Mouse (Mus musculus) liver, adult 2 months (tissue): ENCODE results near the gene Wrap53. TPM values are rescaled to one million over a fixed set of nuclear protein-coding genes. Genes with fewer than 3 reads are reported as not detected.
"Not testable (repeated sequence)": the region's sequence is repeated elsewhere in the genome, so short reads cannot be mapped to it uniquely, and the experiment has no call there.

Experiments used
- DNase-seq: peaks from one replicate; pipeline ENCODE4 v3.0.0-alpha.2; 2011; ENCODE audit warnings: low read depth, low spot score; ENCODE audit errors: extremely low read depth
- H3K27ac ChIP-seq: fragments of 200-500 bp; replicated peaks from 2 replicates; pipeline ENCODE4 v1.5.1; 2012; ENCODE audit warnings: low read depth, mild to moderate bottlenecking, control low read depth, inconsistent platforms, low read length; ENCODE audit not compliant: insufficient read depth
- H3K27me3 ChIP-seq: fragments of 200-500 bp; 2 replicates; pipeline ENCODE4 v1.6.1; 2012; ENCODE audit warnings: mild to moderate bottlenecking, moderate library complexity, low read length, inconsistent platforms; ENCODE audit not compliant: control insufficient read depth, insufficient read depth
- H3K36me3 ChIP-seq: fragments of 200-500 bp; 2 replicates; pipeline ENCODE4 v1.6.1; 2012; ENCODE audit warnings: low read length, inconsistent platforms; ENCODE audit not compliant: control insufficient read depth, insufficient read depth
- H3K4me1 ChIP-seq: fragments of 200-500 bp; 2 replicates; pipeline ENCODE4 v1.6.1; 2011; ENCODE audit warnings: low read length; ENCODE audit not compliant: control insufficient read depth, insufficient read depth
- H3K4me3 ChIP-seq: fragments of 200-500 bp; 2 replicates; pipeline ENCODE4 v1.5.1; 2011; ENCODE audit warnings: low read depth, mild to moderate bottlenecking, control low read depth, low read length, moderate library complexity; ENCODE audit not compliant: insufficient read depth
- H3K79me2 ChIP-seq: fragments of 200-500 bp; 2 replicates; pipeline ENCODE4 v1.6.1; 2012; ENCODE audit warnings: inconsistent platforms, mild to moderate bottlenecking, low read length, moderate library complexity; ENCODE audit not compliant: control insufficient read depth, insufficient read depth
- H3K9ac ChIP-seq: fragments of 200-500 bp; 2 replicates; pipeline ENCODE4 v1.6.1; 2012; ENCODE audit warnings: low read depth, mild to moderate bottlenecking, control low read depth, inconsistent platforms, low read length
- CTCF ChIP-seq: fragments of 200-500 bp; IDR thresholded peaks from 2 replicates; pipeline ENCODE4 v1.5.1; 2011; ENCODE audit warnings: low read depth, low read length, control low read depth
- POLR2A ChIP-seq: fragments of 200-500 bp; IDR thresholded peaks from 2 replicates; pipeline ENCODE4 v1.6.1; 2011; ENCODE audit warnings: low read length, control low read depth; ENCODE audit not compliant: insufficient read depth; ENCODE audit errors: extremely low read depth
- WGBS: fragments of 180-500 bp; shearing (Covaris S2); methylation state at CpG from one replicate; pipeline ENCODE4 v1.1.7; 2018; 5-methylcytosine and 5-hydroxymethylcytosine counted together
- polyA plus RNA-seq: library from polyadenylated mRNA; depleted of rRNA; stranded (reverse); fragments of >200 nt; gene quantifications from 2 replicates; pipeline ENCODE4 v1.2.3, GENCODE M21; 2012; rRNA removed
- total RNA-seq: library from RNA; depleted of rRNA; stranded (reverse); fragments of >200 nt; gene quantifications from 2 replicates; pipeline ENCODE4 v1.2.3, GENCODE M21; 2014; rRNA removed

The Wrap53 gene
- total RNA-seq (5.6 and 6.4 TPM in 2 replicates), polyA plus RNA-seq (10.7 and 11.2 TPM in 2 replicates)

GRCm38 (mm10) chr11:69580091-69580514, at the start of gene Wrap53, which contains the start of gene Trp53:
TSS of gene Wrap53 (minus strand) at chr11:69580255.
TSS of gene Trp53 (plus strand) at chr11:69580359.
- Histone ChIP-seq H3K4me1 (peaks cover 6% of the 10 kb centered on the region), H3K4me3 (peak within 1 kb of the TSS; percentile 84), H3K79me2 (peaks cover 18% of the 10 kb centered on the region), H3K9ac (peak within 1 kb of the TSS; percentile 77), H3K27ac (peak within 1 kb of the TSS; percentile 85), H3K27me3 (no peaks in the 10 kb centered on the region), H3K36me3 (no peaks in the 10 kb centered on the region)
- peak; percentile 92 for DNase-seq
- TF ChIP-seq CTCF (0 out of 2 replicates have a peak, but pooled peaks have one; percentile 1), POLR2A (0 out of 2 replicates have a peak, but pooled peaks have one; percentile 22)
- under 1% methylated on average over 13 of the region's 13 CpGs for WGBS

GRCm38 (mm10) chr11:69629802-69630201, 49.7 kb upstream of the Wrap53 start:
- Histone ChIP-seq H3K36me3 (no peaks in the 10 kb centered on the region), H3K27me3 (no peaks in the 10 kb centered on the region), H3K79me2 (peaks cover 9% of the 10 kb centered on the region; the same call in 1 of the 2 replicates), H3K27ac (no peak overlapping the region), H3K4me3 (no peak overlapping the region), H3K9ac (no peak overlapping the region), H3K4me1 (peaks cover 6% of the 10 kb centered on the region)
- 40% methylated on average over 1 of the region's 1 CpGs for WGBS
- TF ChIP-seq POLR2A (no peak), CTCF (peak; percentile 39)
- peak; percentile 48 for DNase-seq

- DNase-seq, result peak; percentile 69
- no peak overlapping the region; the same call in 1 of the 2 replicates for H3K4me3 ChIP-seq
- TF ChIP-seq CTCF, result peak; percentile 89
- no peak for TF ChIP-seq POLR2A
- H3K27ac ChIP-seq, result no peak overlapping the region
- H3K9ac ChIP-seq, result no peak overlapping the region
- 34% methylated on average over 6 of the region's 6 CpGs for WGBS
- H3K27me3 ChIP-seq, result no peaks in the 10 kb centered on the region
- no peaks in the 10 kb centered on the region for H3K36me3 ChIP-seq
- peaks cover 3% of the 10 kb centered on the region; the same call in 1 of the 2 replicates for H3K79me2 ChIP-seq
- H3K4me1 ChIP-seq, result no peaks in the 10 kb centered on the region
Observed at GRCm38 (mm10) chr11:69628286-69628685, 48.2 kb upstream of the Wrap53 start.

- not testable (repeated sequence) for H3K4me3 ChIP-seq, H3K36me3 ChIP-seq, H3K79me2 ChIP-seq, H3K4me1 ChIP-seq, H3K27ac ChIP-seq, DNase-seq, H3K27me3 ChIP-seq, H3K9ac ChIP-seq
- whole genome bisulfite sequencing, result 72% methylated on average over 2 of the region's 2 CpGs
Observed at GRCm38 (mm10) chr11:69624339-69624738, 44.3 kb upstream of the Wrap53 start.

GRCm38 (mm10) chr11:69623006-69623405, 43.0 kb upstream of the Wrap53 start:
- TF ChIP-seq CTCF (no peak), POLR2A (no peak)

GRCm38 (mm10) chr11:69622406-69622805, 42.4 kb upstream of the Wrap53 start:
- Histone ChIP-seq H3K4me1 (peaks cover 2% of the 10 kb centered on the region; the same call in 1 of the 2 replicates), H3K4me3 (peak overlapping the region; percentile 58), H3K27me3 (no peaks in the 10 kb centered on the region), H3K79me2 (no peaks in the 10 kb centered on the region), H3K9ac (peak overlapping the region; percentile 73), H3K27ac (peak overlapping the region; percentile 88), H3K36me3 (no peaks in the 10 kb centered on the region)
- WGBS, result 6% methylated on average over 6 of the region's 6 CpGs
- DNase-seq, result peak; percentile 43
- TF ChIP-seq CTCF, result no peak
- TF ChIP-seq POLR2A, result no peak

More at GRCm38 (mm10) chr11:69623006-69623405, 43.0 kb upstream of the Wrap53 start:
- peak; percentile 51 for DNase-seq
- Histone ChIP-seq H3K4me1 (peaks cover 2% of the 10 kb centered on the region; the same call in 1 of the 2 replicates), H3K9ac (no peak overlapping the region), H3K79me2 (no peaks in the 10 kb centered on the region), H3K36me3 (no peaks in the 10 kb centered on the region), H3K4me3 (no peak overlapping the region), H3K27ac (no peak overlapping the region), H3K27me3 (no peaks in the 10 kb centered on the region)
- 34% methylated on average over 4 of the region's 4 CpGs for WGBS
